Mouse (Mus musculus): ENCODE measurements around the gene Vwa2.

DNA sequence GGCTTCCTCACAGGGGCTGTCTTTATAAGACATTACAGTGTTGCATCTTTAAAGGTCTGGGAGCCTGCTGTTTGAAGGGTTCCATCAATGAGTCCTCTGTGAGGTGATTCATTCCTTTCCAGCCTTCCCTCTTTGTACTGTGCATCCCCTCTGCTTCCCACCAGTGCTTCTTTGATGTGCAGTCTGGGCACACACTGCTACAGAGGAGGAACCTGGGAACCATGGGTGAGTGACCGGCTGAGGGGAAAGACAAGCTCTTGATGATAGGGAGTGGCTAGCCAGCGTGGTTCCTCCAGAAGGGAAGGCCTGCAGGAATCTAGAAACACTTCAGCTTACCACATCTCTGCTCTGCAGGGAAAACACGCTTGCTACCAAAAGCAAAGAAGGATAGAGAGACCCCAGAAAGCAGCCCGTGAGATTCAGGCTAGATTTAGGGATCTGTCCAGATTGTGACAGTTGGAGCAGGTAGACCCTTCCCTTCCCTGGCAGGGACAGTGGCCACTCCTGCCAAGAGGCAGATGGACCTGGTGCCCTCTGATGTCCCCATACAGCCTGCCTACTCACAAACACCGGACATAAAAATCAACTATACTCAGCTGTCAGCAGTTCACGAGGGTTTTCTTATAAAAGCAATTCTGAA lies 74.0 kb downstream of the Vwa2 start:
- TF ChIP-seq CTCF (IDR thresholded peaks at IDR 0.05; ENCODE audit: borderline replicate concordance, insufficient read depth, low read depth, low read length) (no peak), POLR2A (IDR thresholded peaks at IDR 0.05; ENCODE audit: borderline replicate concordance, insufficient read depth, low read length) (no peak)
